Mouse (Mus musculus): ENCODE data around the gene Kif6.

DNA sequence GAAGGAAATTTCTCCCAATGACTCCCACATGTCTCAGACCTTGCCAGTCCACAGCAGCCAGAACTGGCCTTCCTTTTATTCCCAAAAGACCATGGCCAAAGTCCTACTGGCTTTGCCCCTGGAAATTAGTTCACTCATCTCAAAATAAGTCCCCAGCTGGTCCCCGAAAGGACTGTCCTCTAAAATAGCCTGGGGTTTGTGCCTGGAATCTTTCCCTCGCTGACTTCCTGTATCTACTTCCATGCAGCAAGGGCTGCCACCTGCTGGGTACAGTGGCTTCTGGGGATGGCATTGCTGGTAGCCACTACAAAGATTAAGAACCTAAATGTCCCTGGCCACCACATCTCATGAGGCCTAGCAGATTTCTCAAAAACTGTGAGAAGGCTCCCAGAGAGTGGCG lies 237.2 kb downstream of the Kif6 start:
- TF ChIP-seq POLR2A (IDR thresholded peaks at IDR 0.05; ENCODE audit: low read depth, low read length) (no peak), CTCF (IDR thresholded peaks at IDR 0.05; ENCODE audit: extremely low read depth, insufficient read length, insufficient replicate concordance, low read depth, low read length) (no peak)
